Mouse (Mus musculus): ENCODE measurements at regions not wholly inside any gene's neighbourhood (a gene's known extent, or its start where the extent isn't known, plus 50 kb on each side); places are given as distances from the start of the nearest gene placed in this dataset.

DNA sequence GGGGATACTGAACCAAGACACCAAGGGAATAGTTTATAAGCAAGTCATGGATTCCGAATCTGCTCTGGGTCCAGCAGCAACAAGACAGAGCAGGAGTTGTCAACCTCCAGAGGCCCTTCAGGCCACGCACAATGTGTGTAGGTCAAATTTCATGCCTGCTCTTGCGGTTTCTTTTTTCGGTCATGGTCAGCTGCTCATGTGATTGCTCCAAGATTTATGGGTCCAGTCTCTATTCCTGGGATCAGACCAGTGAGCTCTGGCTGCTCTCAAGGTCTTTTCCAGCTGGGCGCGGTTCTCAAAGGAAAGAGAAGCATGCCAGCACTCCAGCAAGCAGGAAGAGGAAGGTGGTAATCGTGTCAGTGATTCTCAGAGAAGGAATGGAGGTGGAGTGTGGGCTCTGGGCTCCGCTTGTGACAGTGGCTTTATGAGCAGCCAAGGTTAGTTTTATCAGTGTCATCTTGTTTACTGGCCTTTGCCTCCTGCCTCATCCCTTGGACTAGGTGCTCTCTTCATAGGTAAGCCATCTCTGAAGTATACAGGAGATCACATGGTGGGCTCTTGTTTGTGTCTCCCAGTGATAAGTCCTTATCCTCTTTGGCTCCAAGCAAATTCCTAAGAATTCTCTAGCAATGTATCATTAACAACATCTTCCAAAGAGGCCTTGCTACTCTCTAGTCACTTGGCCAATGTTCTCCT lies 148.5 kb upstream of the Maf start:
- TF ChIP-seq CTCF (conservative IDR thresholded peaks at IDR 0.05; ENCODE audit: low read length) (no peak), POU5F1 (IDR thresholded peaks at IDR 0.05; ENCODE audit: borderline replicate concordance, low read length) (no peak)

Measured in E14TG2a.4 (cell line).